Mouse (Mus musculus) midbrain, embryonic 13.5 days (tissue): ENCODE data around the gene Rnf207. TPM values are rescaled to one million over a fixed set of nuclear protein-coding genes. Genes with fewer than 3 reads are reported as not detected.

Experiments
- ATAC-seq: fragments of 200-750 bp; cut with Nextera tagmentation; 2 replicates; pipeline ENCODE4 v1.8.0; 2017; ENCODE audit warnings: mild to moderate bottlenecking, moderate TSS enrichment, moderate library complexity
- H3K27ac ChIP-seq: fragments of 300-500 bp; sonication (generic); 2 replicates; pipeline ENCODE4 v1.5.1; 2015; ENCODE audit warnings: inconsistent platforms, mild to moderate bottlenecking, moderate library complexity
- H3K27me3 ChIP-seq: fragments of 300-500 bp; sonication (generic); 2 replicates; pipeline ENCODE4 v1.6.1; 2015; ENCODE audit warnings: mild to moderate bottlenecking, inconsistent platforms
- H3K36me3 ChIP-seq: fragments of 300-500 bp; sonication (generic); 2 replicates; pipeline ENCODE4 v1.6.1; 2015; ENCODE audit warnings: mild to moderate bottlenecking, inconsistent platforms
- H3K4me1 ChIP-seq: fragments of 300-500 bp; sonication (generic); replicated peaks from 2 replicates; pipeline ENCODE4 v1.6.1; 2015; ENCODE audit warnings: inconsistent platforms
- H3K4me2 ChIP-seq: fragments of 300-500 bp; sonication (generic); replicated peaks from 2 replicates; pipeline ENCODE4 v1.6.1; 2015; ENCODE audit warnings: moderate library complexity, mild to moderate bottlenecking, inconsistent platforms
- H3K4me3 ChIP-seq: fragments of 300-500 bp; sonication (generic); replicated peaks from 2 replicates; pipeline ENCODE4 v1.5.1; 2015; ENCODE audit warnings: mild to moderate bottlenecking, inconsistent platforms
- H3K9ac ChIP-seq: fragments of 300-500 bp; sonication (generic); replicated peaks from 2 replicates; pipeline ENCODE4 v1.6.1; 2015; ENCODE audit warnings: mild to moderate bottlenecking, inconsistent platforms
- H3K9me3 ChIP-seq: fragments of 300-500 bp; sonication (generic); 2 replicates; pipeline ENCODE4 v1.6.1; 2016; ENCODE audit warnings: mild to moderate bottlenecking, inconsistent platforms
- WGBS: fragments of 180-500 bp; shearing (Covaris S2); methylation state at CpG from one replicate; pipeline ENCODE4 v1.1.7; 2015; 5-methylcytosine and 5-hydroxymethylcytosine counted together
- polyA plus RNA-seq: library from polyadenylated mRNA; unstranded; fragments of >200 nt; fragmentation: Nextera tagmentation; extraction: Ambion mirVana; gene quantifications from 2 replicates; pipeline ENCODE4 v1.2.1, GENCODE M21; 2015

Gene Rnf207
- 4.7 TPM in 2 replicates for polyA plus RNA-seq

DNA sequence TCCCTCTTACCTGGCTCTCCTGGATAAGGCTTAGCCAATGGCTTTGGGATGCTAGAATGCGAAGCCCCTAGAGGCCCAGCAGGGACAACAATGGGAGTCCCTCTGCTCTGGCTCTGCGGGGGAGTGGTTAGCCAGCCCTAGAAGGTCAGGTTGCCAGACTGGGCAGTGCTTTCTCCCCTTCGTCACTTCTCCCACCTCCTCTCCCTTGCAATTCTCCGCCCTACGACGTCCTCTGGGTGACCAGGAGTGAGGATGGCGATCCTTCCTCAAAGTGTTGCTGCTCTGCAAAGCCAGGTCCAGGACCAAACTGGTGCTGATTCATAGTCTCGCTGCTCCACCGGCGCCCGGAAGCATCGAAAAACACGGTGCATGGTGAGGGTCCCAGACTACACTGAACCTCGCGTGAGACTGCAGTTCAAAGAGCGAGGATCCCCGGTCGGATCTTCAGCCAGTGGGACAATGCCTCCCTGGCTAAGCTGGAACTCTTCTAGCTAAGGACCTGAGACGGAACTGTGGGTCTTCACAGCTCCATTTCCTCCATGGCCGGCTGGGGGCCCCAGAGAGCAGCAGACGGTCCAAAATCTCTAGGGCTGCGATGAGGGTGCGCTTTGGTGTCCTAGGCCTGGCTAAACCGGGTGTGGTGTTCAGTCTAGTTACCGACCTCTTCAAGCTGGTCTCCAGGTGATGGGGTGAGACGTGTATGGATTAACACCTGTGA is at the start of gene Rnf207:
Gene Rnf207 (minus strand): TSS at position 477 of the 718 bp plus-strand sequence.
- WGBS = 5% methylated on average over 26 of the region's 26 CpGs
- no peak for ATAC-seq
- 0 out of 2 replicates have a peak within 1 kb of the TSS, but pooled peaks have one; percentile 36 for H3K9ac ChIP-seq
- no peak within 1 kb of the TSS for H3K27ac ChIP-seq
- peaks cover 34% of the 10 kb centered on the region for H3K4me1 ChIP-seq
- H3K4me2 ChIP-seq = peak within 1 kb of the TSS; percentile 35
- H3K4me3 ChIP-seq = 0 out of 2 replicates have a peak within 1 kb of the TSS, but pooled peaks have one; percentile 5
- no peaks in the 10 kb centered on the region for H3K36me3 ChIP-seq
- H3K9me3 ChIP-seq = no peaks in the 10 kb centered on the region
- H3K27me3 ChIP-seq = peaks cover 54% of the 10 kb centered on the region

- WGBS = 20% methylated on average over 7 of the region's 7 CpGs
- H3K36me3 ChIP-seq = peaks cover 15% of the 10 kb centered on the region; the same call in 1 of the 2 replicates
- H3K4me2 ChIP-seq = peak overlapping the region; percentile 3; the same call in 1 of the 2 replicates
- H3K27me3 ChIP-seq = peaks cover 27% of the 10 kb centered on the region; the same call in 1 of the 2 replicates
- H3K4me1 ChIP-seq = peaks cover 26% of the 10 kb centered on the region
- no peaks in the 10 kb centered on the region for H3K9me3 ChIP-seq
- peak overlapping the region; percentile 36; the same call in 1 of the 2 replicates for H3K9ac ChIP-seq
- H3K27ac ChIP-seq = peak overlapping the region; percentile 67
- ATAC-seq = 0 out of 2 replicates have a peak, but pooled peaks have one; percentile 24
- H3K4me3 ChIP-seq = no peak overlapping the region
Observed at GRCm38 (mm10) chr4:152365228-152365627, 46.4 kb upstream of the Rnf207 start.

- 81% methylated on average over 9 of the region's 9 CpGs for WGBS
- Histone ChIP-seq H3K9me3 (no peaks in the 10 kb centered on the region), H3K27me3 (peaks cover 44% of the 10 kb centered on the region), H3K36me3 (peaks cover 15% of the 10 kb centered on the region), H3K27ac (no peak overlapping the region), H3K4me3 (no peak overlapping the region), H3K4me1 (peaks cover 26% of the 10 kb centered on the region), H3K4me2 (no peak overlapping the region), H3K9ac (no peak overlapping the region)
- no peak for ATAC-seq
Observed at GRCm38 (mm10) chr4:152362180-152362579, 43.4 kb upstream of the Rnf207 start.

DNA sequence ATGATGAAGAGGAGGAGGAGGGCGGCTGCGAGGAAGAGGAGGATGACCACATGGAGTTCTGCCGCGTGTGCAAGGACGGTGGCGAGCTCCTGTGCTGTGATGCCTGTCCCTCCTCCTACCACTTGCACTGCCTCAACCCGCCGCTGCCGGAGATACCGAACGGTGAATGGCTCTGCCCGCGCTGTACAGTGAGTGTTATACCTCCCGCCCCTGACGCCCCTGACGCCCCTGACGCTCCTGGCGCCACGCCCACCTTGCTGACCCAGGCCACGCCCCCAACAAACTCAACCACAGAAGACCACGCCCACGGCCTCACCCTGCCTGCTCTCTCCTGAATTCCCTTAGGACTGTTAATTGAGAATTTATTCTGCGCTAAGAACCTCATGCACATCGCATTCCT is 42.1 kb upstream of the Rnf207 start:
- ATAC-seq = peak; percentile 62; the same call in 1 of the 2 replicates
- no peak overlapping the region; the same call in 1 of the 2 replicates for H3K9ac ChIP-seq

GRCm38 (mm10) chr4:152359700-152360099 is 40.9 kb upstream of the Rnf207 start:
- H3K4me3 ChIP-seq = no peak overlapping the region
- H3K27ac ChIP-seq = no peak overlapping the region
- H3K9me3 ChIP-seq = no peaks in the 10 kb centered on the region
- 9% methylated on average over 9 of the region's 11 CpGs for WGBS
- H3K36me3 ChIP-seq = peaks cover 28% of the 10 kb centered on the region
- peaks cover 12% of the 10 kb centered on the region for H3K4me1 ChIP-seq
- peaks cover 44% of the 10 kb centered on the region for H3K27me3 ChIP-seq
- no peak overlapping the region for H3K9ac ChIP-seq
- H3K4me2 ChIP-seq = no peak overlapping the region
- ATAC-seq = no peak

More for the DNA sequence above, 42.1 kb upstream of the Rnf207 start:
- H3K4me2 ChIP-seq = peak overlapping the region; percentile 39
- no peaks in the 10 kb centered on the region for H3K9me3 ChIP-seq
- peaks cover 23% of the 10 kb centered on the region for H3K4me1 ChIP-seq
- 2% methylated on average over 24 of the region's 24 CpGs for WGBS
- H3K4me3 ChIP-seq = peak overlapping the region; percentile 8; the same call in 1 of the 2 replicates
- peaks cover 18% of the 10 kb centered on the region for H3K36me3 ChIP-seq
- no peak overlapping the region for H3K27ac ChIP-seq
- peaks cover 44% of the 10 kb centered on the region for H3K27me3 ChIP-seq

GRCm38 (mm10) chr4:152355672-152356071 is 36.9 kb upstream of the Rnf207 start:
- Histone ChIP-seq H3K4me1 (peaks cover 17% of the 10 kb centered on the region), H3K9me3 (no peaks in the 10 kb centered on the region), H3K27me3 (peaks cover 51% of the 10 kb centered on the region), H3K4me3 (no peak overlapping the region), H3K9ac (no peak overlapping the region), H3K4me2 (no peak overlapping the region), H3K27ac (no peak overlapping the region), H3K36me3 (peaks cover 25% of the 10 kb centered on the region)
- ATAC-seq = no peak
- WGBS = 82% methylated on average over 7 of the region's 7 CpGs

DNA sequence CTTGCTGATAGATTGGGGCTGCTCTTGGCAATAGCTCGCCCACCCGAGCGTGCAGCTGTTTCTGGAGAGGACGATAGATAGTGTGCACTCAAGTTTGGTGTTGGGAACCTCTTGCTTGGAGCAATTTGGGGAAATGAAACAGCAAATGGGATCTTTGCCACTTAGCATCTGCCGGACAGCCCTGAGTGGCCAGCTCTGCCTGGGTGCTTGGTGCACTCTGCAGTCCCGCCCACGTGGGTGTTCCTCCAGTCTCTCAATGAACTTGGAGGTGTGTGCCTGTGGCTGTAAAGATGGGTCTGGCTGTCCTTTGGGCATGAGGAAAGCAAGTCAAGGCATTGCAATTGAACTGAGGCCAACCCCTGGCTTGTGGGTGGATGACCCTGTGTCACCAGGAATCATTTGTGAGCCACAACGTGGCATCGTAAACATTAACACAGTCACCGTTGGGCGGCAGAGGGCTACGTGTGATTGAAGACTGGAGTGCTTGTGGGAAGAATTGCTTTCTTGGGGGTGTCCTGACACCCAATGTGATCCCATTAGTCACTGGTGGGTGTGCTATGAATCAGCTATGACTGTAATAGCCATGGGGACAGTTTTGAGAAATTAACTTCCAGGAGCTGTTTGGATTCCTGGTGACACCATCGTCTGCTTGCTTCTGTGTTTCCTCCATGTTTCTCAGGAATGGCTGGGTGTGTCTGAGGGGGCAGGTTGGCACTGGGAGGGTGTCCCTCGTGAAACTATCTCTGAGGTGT is 35.3 kb upstream of the Rnf207 start:
- Histone ChIP-seq H3K4me2 (no peak overlapping the region), H3K27ac (no peak overlapping the region), H3K9me3 (no peaks in the 10 kb centered on the region), H3K27me3 (peaks cover 37% of the 10 kb centered on the region), H3K4me1 (peaks cover 29% of the 10 kb centered on the region), H3K4me3 (no peak overlapping the region), H3K9ac (no peak overlapping the region), H3K36me3 (peaks cover 25% of the 10 kb centered on the region)
- WGBS = 81% methylated on average over 14 of the region's 14 CpGs
- no peak for ATAC-seq

DNA sequence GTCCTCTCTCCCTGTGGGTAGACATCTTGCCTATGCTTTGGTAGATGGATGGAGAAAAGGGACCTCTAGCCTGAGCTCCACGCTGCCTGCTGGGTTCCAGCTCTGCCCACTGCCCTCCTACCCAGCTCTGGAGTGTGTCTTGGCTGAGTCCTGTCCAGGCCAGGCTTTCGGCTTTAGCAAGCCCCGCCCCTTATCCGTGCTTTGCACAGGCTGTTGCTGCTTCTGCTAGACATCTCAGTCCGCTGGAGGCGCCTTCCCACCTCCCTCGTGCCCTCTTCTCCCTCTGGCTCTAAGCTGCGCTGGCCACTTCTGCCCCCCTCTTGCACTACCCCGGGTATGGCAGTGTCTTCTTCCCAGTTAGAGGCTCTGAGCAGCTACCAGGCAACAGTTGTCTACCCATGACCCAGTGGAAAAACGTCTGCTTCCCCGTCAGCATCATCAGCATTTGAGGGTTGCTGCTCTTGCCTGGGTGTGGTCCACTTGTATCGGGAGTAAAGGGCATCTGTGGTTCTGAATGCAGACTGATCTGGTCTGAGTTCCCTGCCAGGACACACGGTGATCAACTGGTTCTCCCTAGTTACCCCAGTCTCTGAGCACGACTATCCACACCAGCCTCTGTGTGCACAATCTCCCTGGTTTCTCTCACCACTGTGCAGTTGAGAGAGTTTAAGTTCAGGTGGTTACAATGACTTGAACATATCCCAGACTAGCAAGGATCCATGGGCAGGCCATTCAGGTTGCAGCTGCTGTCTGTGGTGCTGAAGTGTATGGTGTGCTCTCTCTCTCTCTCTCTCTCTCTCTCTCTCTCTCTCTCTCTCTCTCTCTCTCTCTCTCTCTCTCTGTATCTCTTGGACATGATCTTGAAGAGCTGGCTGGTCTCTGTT is 32.9 kb upstream of the Rnf207 start:
- Histone ChIP-seq H3K4me3 (no peak overlapping the region), H3K4me1 (peaks cover 37% of the 10 kb centered on the region), H3K9ac (no peak overlapping the region; the same call in 1 of the 2 replicates), H3K27me3 (peaks cover 51% of the 10 kb centered on the region), H3K36me3 (peaks cover 18% of the 10 kb centered on the region), H3K4me2 (peak overlapping the region; percentile 14), H3K27ac (peak overlapping the region; percentile 88), H3K9me3 (no peaks in the 10 kb centered on the region)
- WGBS = 16% methylated on average over 14 of the region's 14 CpGs
- peak; percentile 55 for ATAC-seq

- Histone ChIP-seq H3K9ac (peak overlapping the region; percentile 39; the same call in 1 of the 2 replicates), H3K4me3 (no peak overlapping the region), H3K9me3 (no peaks in the 10 kb centered on the region), H3K4me1 (peaks cover 37% of the 10 kb centered on the region), H3K4me2 (peak overlapping the region; percentile 53), H3K27me3 (peaks cover 51% of the 10 kb centered on the region), H3K36me3 (peaks cover 13% of the 10 kb centered on the region), H3K27ac (peak overlapping the region; percentile 88)
- 41% methylated on average over 8 of the region's 8 CpGs for WGBS
- ATAC-seq = 0 out of 2 replicates have a peak, but pooled peaks have one; percentile 1
Observed at GRCm38 (mm10) chr4:152350722-152351421, 32.1 kb upstream of the Rnf207 start.

GRCm38 (mm10) chr4:152349837-152350381 is 31.1 kb upstream of the Rnf207 start:
- 10% methylated on average over 16 of the region's 17 CpGs for WGBS
- Histone ChIP-seq H3K9me3 (no peaks in the 10 kb centered on the region), H3K4me2 (peak overlapping the region; percentile 53), H3K27me3 (peaks cover 51% of the 10 kb centered on the region), H3K9ac (peak overlapping the region; percentile 52), H3K4me1 (peaks cover 40% of the 10 kb centered on the region), H3K36me3 (peaks cover 5% of the 10 kb centered on the region; the same call in 1 of the 2 replicates), H3K27ac (peak overlapping the region; percentile 88), H3K4me3 (peak overlapping the region; percentile 22)
- ATAC-seq = peak; percentile 62
